Mouse (Mus musculus) megakaryocyte progenitor cell, adult 5-6 weeks (primary cell): ENCODE results near the gene Zc3h12b. TPM values are rescaled to one million over a fixed set of nuclear protein-coding genes. Genes with fewer than 3 reads are reported as not detected.

Experiments used
- total RNA-seq, 2 experiments: library from RNA; stranded (forward) in 1 of 2; stranded (reverse) in 1 of 2; fragments of 157-497, 149-512 nt in 1 of 2; fragments of 200-1000 nt in 1 of 2; gene quantifications; 2 replicates each; pipeline versions ENCODE4 v1.2.3 to v1.2.4; 2015 to 2017

The Zc3h12b gene
- total RNA-seq, 2 experiments from 2014 or later = 0.54 to 1.2 TPM

Other genes with a start within 250 kb of the Zc3h12b start
- not detected in 2 replicates for gene Asb12, start 153.7 kb upstream of the Zc3h12b start, total RNA-seq (2015)
- gene Asb12, start 153.7 kb upstream of the Zc3h12b start, total RNA-seq (2017) = not detected in 2 replicates
- gene Pfn5, start 153.6 kb upstream of the Zc3h12b start, total RNA-seq (2015) = not detected in 2 replicates
- not detected in 2 replicates for gene Pfn5, start 153.6 kb upstream of the Zc3h12b start, total RNA-seq (2017)
- 10.4 and 13.8 TPM in 2 replicates for gene Zc4h2, start 53.2 kb upstream of the Zc3h12b start, total RNA-seq (2015)
- 5.2 and 8.8 TPM in 2 replicates for gene Zc4h2, start 53.2 kb upstream of the Zc3h12b start, total RNA-seq (2017)
- 20.9 and 27.9 TPM in 2 replicates for gene Las1l, start 245.3 kb downstream of the Zc3h12b start, total RNA-seq (2015)
- 39.2 and 46.3 TPM in 2 replicates for gene Las1l, start 245.3 kb downstream of the Zc3h12b start, total RNA-seq (2017)